Mouse (Mus musculus): Measurements from ENCODE around the gene Ankrd63.

- TF ChIP-seq CTCF (IDR thresholded peaks at IDR 0.05; ENCODE audit: extremely low read depth, insufficient read depth, low read length) (no peak), POLR2A (IDR thresholded peaks at IDR 0.05; ENCODE audit: extremely low read depth, insufficient read depth, low read length) (no peak)
Observed at GRCm38 (mm10) chr2:118729194-118729593, 25.4 kb upstream of the Ankrd63 start.
